Mouse (Mus musculus) liver, postnatal 0 days (tissue): ENCODE results near the gene Qtrt2.

Source experiments
- CTCF ChIP-seq: sonication (generic); IDR thresholded peaks from 2 replicates; pipeline ENCODE4 v1.5.1; 2016; ENCODE audit warnings: antibody characterized with exemption, low read depth
- EP300 ChIP-seq: IDR thresholded peaks from 2 replicates; pipeline ENCODE4 v1.6.1; 2016; ENCODE audit warnings: antibody characterized with exemption, low read depth, mild to moderate bottlenecking

DNA sequence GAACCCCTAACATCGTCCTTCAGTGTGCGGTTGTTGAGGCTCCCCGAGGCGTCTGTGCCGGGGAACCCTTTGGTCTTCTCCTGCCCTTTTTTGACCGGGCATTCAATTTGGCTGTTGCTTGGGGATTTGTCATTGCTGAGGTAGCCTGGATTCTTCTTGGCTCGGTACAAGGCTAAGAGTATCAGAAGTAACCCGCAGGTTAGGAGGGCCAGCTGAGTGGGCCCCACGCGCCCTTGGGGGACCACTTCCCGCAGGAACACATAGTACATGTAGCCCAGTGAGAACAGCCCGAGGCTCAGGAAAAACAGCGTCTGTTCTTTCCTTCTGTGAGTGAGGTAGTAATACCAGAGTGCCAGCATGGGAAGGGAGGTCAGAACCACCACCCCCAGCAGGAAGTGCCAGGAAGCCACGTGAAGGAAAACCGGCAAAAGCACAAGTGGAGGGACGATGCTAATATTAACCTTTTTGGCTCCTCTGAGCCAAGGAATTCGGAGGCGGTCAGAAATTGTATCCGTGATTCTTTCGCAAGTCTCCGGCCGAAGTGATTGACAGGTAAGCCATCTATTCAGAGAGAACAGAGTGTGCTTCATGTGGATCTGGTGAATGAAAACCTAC, 47.1 kb upstream of the Qtrt2 start:
- no peak for TF ChIP-seq CTCF
- TF ChIP-seq EP300: no peak
